Mouse (Mus musculus): ENCODE results near the gene Muc15. TPM values are rescaled to one million over a fixed set of nuclear protein-coding genes. Genes with fewer than 3 reads are reported as not detected.

The Muc15 gene
- polyA plus RNA-seq (2012; rRNA removed), result 121 and 173 TPM in 2 replicates

DNA sequence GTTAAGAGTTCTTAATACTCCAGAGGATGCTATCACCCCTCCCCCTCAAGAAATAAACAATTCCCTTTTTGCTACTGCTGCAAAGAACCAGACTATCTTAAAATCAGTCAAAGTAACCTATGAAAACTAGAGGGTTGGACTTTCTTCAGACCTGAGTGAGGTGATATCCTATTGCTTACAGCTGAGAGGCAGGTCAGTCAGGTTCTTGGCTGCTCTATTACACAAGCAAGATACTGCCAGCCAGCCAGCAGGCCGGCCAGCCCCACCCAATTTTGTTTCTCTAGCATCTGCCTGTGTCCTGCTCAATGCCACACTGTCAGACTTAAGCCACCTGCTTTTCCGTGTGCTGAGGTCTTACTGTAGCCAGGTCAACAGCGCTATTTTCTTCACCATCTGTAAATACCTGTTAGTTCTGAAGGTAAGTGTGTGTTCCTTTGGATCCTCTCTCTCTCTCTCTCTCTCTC is at the start of gene Muc15:
Gene Muc15 (plus strand): TSS at position 51 of the 464 bp plus-strand sequence.
- DNase-seq (ENCODE audit: low read depth), result peak; percentile 47

DNA sequence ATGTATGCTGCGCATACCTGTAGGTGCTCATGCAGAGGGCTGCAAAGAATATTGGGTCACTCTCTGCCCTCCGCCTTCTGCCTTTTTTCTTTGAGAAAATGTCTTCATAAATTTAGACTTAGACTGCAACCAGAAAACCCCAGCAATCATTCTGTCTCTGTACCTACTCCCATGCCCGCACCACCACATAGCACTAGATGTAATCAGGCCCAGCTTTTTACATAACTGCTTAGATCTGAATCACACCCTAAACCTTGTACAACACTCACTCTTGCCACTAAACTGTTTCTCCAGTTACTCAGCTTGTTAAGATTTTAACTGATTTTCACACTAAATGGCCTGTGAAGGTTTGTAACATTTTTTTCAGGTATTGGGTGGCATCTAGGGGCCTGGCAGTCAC is 11.7 kb upstream of the Muc15 start:
- no peak for DNase-seq (ENCODE audit: low read depth)

DNA sequence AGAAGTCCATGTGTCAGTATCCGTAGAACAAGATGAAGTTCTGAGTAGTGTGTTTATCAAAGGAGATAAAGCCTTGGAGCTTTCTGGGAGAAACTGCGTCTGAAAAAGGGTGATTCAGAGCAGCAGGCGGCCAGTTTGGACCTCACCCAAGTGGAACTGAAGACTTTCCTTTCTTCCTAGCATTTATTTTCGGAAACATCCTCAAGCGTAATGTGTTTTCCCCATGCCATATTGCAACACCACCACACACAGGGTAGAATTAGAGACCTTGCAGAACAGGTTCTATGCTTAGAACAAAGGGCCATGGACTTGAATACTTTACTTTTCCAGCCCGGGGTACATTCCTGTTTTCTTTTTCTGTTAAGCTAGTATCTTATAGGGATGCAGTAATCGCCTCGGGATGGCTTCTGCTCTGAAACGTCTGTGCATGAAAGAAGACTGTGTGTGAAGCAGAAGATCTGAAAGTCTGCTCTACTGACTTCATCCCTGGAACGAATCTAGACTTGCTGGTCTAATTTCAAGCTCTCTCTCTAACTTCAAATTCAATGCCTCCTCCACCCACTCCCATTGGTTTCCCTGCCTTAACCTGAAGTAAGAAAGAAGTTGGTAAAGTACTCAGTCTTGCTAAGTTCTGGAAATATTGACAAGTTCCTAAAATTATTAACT is 11.0 kb upstream of the Muc15 start:
- peak; percentile 97 for DNase-seq (ENCODE audit: low read depth)

DNA sequence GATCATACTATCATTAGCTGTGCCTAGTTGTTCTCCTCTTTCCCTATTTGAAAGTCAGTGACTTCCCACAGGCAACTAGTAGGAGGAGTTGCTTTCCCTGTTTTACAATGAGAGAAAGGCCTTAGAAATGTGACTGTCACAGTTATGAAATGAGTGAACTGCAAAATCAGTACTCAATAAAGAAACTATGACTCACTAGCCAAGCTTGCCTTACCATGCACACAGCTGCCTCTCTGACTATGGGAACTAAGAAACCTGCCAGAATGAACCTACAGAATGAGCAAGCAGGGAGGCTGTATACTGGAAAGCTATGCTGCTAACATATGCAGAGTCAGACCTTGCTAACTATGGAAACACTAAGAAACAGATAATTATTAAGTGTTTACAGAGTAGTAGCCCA is 2.1 kb upstream of the Muc15 start:
- DNase-seq (ENCODE audit: low read depth), result no peak

DNA sequence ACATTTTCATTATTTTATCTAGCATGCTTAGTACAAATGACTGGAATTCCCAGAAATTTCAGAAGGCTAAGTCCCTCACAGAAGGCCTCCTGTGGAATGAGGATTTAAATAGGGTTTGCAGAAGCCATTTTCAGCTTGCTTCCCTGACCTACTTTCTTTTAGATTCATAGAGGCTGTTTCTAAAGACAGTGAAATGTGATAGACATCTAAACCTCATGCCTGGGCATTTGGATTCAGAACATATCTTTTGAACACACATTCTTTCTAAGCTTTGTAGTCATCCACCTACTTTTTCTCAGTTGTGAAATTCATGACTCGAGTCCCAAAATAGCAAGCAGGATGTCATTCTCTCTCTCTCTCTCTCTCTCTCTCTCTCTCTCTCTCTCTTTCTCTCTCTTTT is 1.1 kb downstream of the Muc15 start:
- no peak for DNase-seq (ENCODE audit: low read depth)

DNA sequence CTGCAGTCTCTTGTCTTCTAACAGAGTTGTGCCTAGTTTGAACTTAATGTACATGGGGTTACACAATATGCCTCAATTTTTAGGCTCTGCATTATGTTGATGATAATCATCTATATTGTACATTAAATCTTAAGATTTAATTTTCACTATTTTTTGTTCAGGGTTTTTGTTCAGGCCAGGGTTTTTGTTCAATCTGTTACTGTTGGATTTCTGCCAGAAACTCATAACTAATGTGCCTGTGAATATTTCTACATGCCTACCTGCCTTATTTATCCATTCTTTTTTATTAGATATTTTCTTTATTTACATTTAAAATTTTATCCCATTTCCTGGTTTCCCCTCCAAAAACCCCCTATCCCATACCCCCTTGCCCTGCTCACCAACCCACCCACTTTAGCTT is 5.0 kb downstream of the Muc15 start:
- DNase-seq (ENCODE audit: low read depth), result no peak

DNA sequence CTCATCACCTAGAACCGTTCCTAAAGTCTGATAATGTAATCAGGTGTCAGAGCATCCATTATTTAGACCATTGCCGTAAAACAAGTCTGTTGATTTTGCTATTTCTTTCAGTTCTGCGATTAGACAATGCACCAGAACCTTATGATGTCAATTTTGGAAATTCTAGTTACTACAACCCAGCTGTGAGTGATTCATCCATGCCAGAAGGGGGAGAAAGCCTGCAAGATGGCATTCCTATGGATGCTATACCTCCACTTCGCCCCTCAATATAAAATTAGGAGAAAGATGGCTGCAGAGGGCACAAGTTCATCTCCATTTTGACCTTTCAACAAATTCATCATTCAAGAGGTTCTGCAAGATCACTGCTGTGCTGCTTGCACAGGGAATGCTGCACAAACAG is 16.1 kb downstream of the Muc15 start:
- no peak for DNase-seq (ENCODE audit: low read depth)

DNA sequence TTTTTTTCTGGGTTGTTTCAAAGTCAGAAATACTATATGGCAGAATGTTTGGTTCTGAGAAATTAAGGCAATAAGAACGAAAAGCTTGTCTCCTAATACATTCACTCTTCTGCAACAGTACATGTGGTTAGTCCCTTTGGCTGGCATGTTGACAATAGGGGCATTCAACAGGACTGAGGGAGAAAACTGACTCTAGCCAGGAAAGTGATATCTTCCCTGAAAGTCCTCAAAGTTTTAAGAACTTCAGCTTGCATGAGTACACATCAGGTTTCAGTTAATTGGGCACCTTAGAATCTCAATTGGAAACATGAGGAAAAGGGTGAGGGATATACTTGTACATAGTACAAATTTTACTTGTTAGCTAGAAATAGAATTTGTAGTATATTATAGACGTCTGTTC is 16.8 kb downstream of the Muc15 start:
- no peak for DNase-seq (ENCODE audit: low read depth)

DNA sequence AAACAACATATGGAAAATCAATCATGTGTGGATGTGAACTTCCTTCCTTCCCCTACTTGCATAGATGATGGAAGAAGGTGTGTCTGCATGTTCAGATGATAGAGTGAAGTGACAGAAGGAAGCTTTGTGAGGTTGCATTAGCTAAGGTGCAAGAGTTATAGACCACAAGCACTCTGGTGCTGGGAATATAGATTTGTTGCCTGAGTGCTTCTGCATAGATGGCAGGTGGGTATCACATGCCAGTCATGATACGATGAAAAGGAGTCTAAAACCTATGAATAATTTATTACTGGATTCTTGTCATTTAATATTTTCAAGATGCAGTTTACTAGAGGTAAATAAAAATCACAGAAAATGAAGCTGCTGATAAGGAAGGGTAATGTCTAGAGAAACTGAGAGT is 18.6 kb downstream of the Muc15 start:
- no peak for DNase-seq (ENCODE audit: low read depth)

DNA sequence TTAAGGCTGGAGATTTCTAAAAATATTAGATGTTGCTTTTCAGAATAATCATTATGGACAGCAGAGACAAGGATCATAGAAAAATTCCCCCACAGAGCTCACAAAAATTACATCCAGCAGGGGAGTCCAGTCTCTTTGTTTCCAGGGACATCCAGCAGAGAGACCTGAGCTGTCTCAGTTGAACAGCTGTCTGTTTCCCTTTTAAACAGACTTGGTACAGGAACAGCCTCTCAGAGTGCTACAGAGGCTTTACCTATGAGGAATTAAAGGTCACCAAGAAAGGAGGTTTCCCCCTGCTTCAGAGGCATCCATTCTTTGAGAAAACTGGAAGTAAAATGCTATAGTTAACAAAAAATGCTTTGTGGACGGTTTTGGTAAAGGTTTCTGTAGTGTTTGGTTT is 19.4 kb downstream of the Muc15 start:
- no peak for DNase-seq (ENCODE audit: low read depth)

DNA sequence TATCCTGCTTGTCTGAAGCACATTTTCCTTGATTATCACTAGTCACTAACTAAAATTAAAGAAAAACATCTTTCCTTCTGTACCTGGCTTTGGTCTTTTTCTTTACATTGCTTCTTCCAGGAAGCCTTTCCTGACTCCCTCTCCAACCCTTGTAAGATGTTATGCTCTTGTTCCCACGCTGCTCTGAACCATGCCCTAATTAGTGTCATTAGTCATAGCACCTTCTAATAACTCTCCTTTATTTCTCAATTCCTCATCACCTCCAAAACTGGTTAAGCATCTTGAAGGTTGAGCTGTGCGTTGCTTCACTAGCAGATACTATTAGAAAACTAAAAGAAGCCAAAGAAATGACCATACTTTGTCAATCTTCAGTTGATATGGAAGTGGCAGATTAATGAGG is 36.4 kb downstream of the Muc15 start:
- peak; percentile 77 for DNase-seq (ENCODE audit: low read depth)

DNA sequence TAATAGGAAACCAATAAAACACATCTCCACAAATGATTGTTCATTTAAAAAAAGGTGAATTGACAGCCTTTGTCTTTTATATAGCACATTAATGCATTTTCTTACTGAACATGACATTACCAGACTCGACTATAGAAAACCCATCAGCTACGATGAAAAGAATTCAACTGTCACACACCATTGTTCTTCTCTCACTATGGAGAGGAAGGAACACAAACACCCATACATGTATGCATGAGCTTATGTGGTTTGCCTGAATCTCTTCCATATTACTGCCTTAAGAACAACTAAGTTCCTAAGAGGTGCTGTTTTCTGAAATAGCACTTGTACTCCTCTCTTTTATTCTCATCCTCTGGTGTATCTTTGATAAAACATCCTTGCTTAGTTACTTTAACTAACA is 38.3 kb downstream of the Muc15 start:
- DNase-seq (ENCODE audit: low read depth), result no peak

DNA sequence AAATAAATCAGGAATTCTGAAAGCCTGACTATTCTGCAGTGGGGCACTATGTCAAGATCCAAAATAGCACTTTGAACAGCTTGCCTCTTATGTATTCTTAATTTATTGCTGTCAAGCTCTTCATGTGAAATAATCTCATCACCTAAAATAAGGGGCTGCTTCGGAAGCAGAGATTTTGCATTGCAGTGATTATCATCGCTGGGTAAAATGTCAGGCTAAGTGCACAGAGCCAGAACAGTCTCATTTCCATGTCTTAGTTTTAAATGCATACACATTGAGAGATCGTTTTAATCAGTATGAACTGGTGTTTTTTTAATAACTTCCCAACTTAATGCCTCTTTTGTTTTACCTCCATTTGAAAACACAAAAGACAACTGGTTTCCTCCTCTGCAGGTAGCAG is 66.3 kb downstream of the Muc15 start:
- no peak for DNase-seq (ENCODE audit: low read depth)

Other genes starting within 250 kb of the Muc15 start
- not detected in 2 replicates for gene Slc5a12, start 124.0 kb upstream of the Muc15 start, polyA plus RNA-seq (2012; rRNA removed)
- gene Ano3, start 229.6 kb downstream of the Muc15 start, polyA plus RNA-seq (2012; rRNA removed), result 0.95 and 1.2 TPM in 2 replicates